Mouse (Mus musculus) ES-E14 (cell line): Measurements from ENCODE around the gene Mdk. TPM values are rescaled to one million over a fixed set of nuclear protein-coding genes. Genes with fewer than 3 reads are reported as not detected.

Experiments used
- DNase-seq: peaks from one replicate; pipeline ENCODE4 v3.0.0-alpha.2; 2013; ENCODE audit warnings: low read depth, low spot score
- H3K27ac ChIP-seq: 2 replicates; pipeline ENCODE4 v1.5.1; 2012; ENCODE audit warnings: low read depth, mild to moderate bottlenecking, low read length, moderate library complexity, mixed read lengths; ENCODE audit not compliant: poor library complexity, insufficient read depth, severe bottlenecking
- H3K36me3 ChIP-seq: 2 replicates; pipeline ENCODE4 v1.6.1; 2012; ENCODE audit warnings: mild to moderate bottlenecking, low read length, moderate library complexity, mixed read lengths; ENCODE audit not compliant: control insufficient read depth, poor library complexity, insufficient read depth, severe bottlenecking
- H3K4me1 ChIP-seq, 2 experiments: fragments of 150-350 bp in 1 of 2; sonication (generic) in 1 of 2; 2 replicates each; pipeline ENCODE4 v1.6.1; 2012; ENCODE audit warnings: low read length in 2 of 2, mild to moderate bottlenecking in 1 of 2, mixed read lengths in 1 of 2; ENCODE audit not compliant: control insufficient read depth in 2 of 2, insufficient read depth in 2 of 2, poor library complexity in 1 of 2
- H3K4me3 ChIP-seq, 2 experiments: fragments of 150-350 bp in 1 of 2; sonication (generic) in 1 of 2; 2 replicates each; pipeline ENCODE4 v1.5.1; 2012; ENCODE audit warnings: low read length in 2 of 2, low read depth in 1 of 2, mild to moderate bottlenecking in 1 of 2, mixed read lengths in 1 of 2; ENCODE audit not compliant: insufficient read depth in 1 of 2, poor library complexity in 1 of 2, severe bottlenecking in 1 of 2
- H3K9ac ChIP-seq: 2 replicates; pipeline ENCODE4 v1.6.1; 2012; ENCODE audit warnings: low read depth, mild to moderate bottlenecking, low read length, mixed read lengths; ENCODE audit not compliant: poor library complexity, insufficient read depth, severe bottlenecking
- H3K9me3 ChIP-seq: fragments of 150-350 bp; sonication (generic); 2 replicates; pipeline ENCODE4 v1.6.1; 2012; ENCODE audit warnings: low read depth, mild to moderate bottlenecking, low read length; ENCODE audit not compliant: control insufficient read depth, insufficient read depth
- CHD2 ChIP-seq: IDR thresholded peaks from 2 replicates; pipeline ENCODE4 v1.6.1; 2014; ENCODE audit warnings: mild to moderate bottlenecking, low read depth, low read length, inconsistent platforms
- HCFC1 ChIP-seq: IDR thresholded peaks from 2 replicates; pipeline ENCODE4 v1.6.1; 2012; ENCODE audit warnings: low read length, inconsistent platforms, borderline replicate concordance; ENCODE audit not compliant: insufficient read depth
- MAFK ChIP-seq: IDR thresholded peaks from 2 replicates; pipeline ENCODE4 v1.6.1; 2014; ENCODE audit warnings: mild to moderate bottlenecking, low read depth, low read length, inconsistent platforms; ENCODE audit not compliant: insufficient read depth
- ZC3H11A ChIP-seq: IDR thresholded peaks from 2 replicates; pipeline ENCODE4 v1.6.1; 2012; ENCODE audit warnings: low read depth, mild to moderate bottlenecking, inconsistent platforms, low read length, borderline replicate concordance
- ZNF384 ChIP-seq: IDR thresholded peaks from 2 replicates; pipeline ENCODE4 v1.6.1; 2012; ENCODE audit warnings: low read depth, low read length, inconsistent platforms
- in situ Hi-C, 2 experiments: fragments of 600-800 bp; cut with MboI; formaldehyde crosslinking; loops; one replicate each; pipeline ENCODE4 v1.15.1; 2025; ENCODE audit warnings: low sequenced_read_pairs in 2 of 2, inconsistent platforms in 1 of 2; ENCODE audit not compliant: unreplicated experiment in 2 of 2
- total RNA-seq: library from RNA; depleted of rRNA; stranded (reverse); fragments of 300-350 nt; gene quantifications from 2 replicates; pipeline ENCODE4 v1.2.3, GENCODE M21; 2012

The Mdk gene
- total RNA-seq, 1 experiment: 345 TPM

DNA sequence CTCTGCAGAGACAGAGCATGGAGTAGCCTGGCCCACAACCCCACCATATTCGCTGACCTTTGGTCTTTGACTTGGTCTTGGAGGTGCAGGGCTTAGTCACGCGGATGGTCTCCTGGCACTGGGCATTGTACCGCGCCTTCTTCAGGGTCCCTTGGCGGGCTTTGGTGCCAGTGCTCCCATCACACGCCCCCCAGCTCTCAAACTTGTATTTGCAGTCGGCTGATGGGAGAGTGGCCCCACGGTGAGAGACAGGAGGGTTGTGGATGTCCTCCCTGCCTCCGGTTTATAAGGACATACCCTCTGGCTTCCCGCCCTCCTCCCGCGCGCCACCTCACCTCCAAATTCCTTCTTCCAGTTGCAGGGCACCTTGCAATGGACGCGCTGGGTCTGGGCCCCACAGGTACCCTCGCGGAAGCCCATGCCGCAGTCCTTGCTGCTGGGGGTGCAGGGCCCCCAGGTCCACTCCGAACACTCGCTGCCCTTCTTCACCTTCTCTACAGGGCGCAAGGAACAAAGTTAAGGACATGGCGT lies 1.3 kb downstream of the Mdk start:
- H3K4me1 ChIP-seq: peaks cover 9 to 36% of the 10 kb centered on the region in 2 experiments
- TF ChIP-seq MAFK (no peak), HCFC1 (no peak), ZC3H11A (no peak), CHD2 (no peak), ZNF384 (no peak)
- peak overlapping the region; percentile 71 to 87 for H3K4me3 ChIP-seq
- peak overlapping the region; percentile 90 for H3K27ac ChIP-seq
- in situ Hi-C loops: no loop called here
- H3K9me3 ChIP-seq: no peaks in the 10 kb centered on the region
- H3K36me3 ChIP-seq: peaks cover 15% of the 10 kb centered on the region
- DNase-seq: no peak
- peak overlapping the region; percentile 86 for H3K9ac ChIP-seq

DNA sequence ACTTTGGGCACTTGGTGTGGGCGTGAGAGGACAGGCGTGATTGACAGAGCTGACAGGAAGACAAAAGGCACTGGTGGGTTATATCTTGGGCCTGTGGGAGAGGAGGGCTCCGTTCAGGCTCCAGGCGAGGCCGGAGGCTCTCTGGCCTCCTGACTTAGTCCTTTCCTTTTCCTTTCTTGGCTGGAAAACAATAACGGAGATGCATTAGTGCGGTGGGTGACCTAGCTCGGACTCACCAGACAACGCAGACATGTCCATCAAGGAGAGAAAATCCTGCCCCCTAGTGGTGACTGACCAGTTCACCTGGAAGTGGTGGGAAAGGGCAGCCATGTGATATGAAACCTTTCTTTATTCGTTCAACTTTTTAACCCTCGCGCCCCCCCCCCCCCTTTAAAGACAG lies 2.2 kb downstream of the Mdk start:
- H3K9ac ChIP-seq: peak overlapping the region; percentile 86; the same call in 1 of the 2 replicates
- no peaks in the 10 kb centered on the region for H3K9me3 ChIP-seq
- H3K4me1 ChIP-seq: peaks cover 9 to 40% of the 10 kb centered on the region in 2 experiments
- H3K4me3 ChIP-seq: peak overlapping the region; percentile 71 to 87
- peaks cover 6% of the 10 kb centered on the region; the same call in 1 of the 2 replicates for H3K36me3 ChIP-seq
- H3K27ac ChIP-seq: no peak overlapping the region
- in situ Hi-C loops: no loop called here
- peak; percentile 68 for DNase-seq
- no peak for TF ChIP-seq ZNF384
- no peak for TF ChIP-seq HCFC1
- TF ChIP-seq ZC3H11A: no peak
- TF ChIP-seq CHD2: no peak
- no peak for TF ChIP-seq MAFK

DNA sequence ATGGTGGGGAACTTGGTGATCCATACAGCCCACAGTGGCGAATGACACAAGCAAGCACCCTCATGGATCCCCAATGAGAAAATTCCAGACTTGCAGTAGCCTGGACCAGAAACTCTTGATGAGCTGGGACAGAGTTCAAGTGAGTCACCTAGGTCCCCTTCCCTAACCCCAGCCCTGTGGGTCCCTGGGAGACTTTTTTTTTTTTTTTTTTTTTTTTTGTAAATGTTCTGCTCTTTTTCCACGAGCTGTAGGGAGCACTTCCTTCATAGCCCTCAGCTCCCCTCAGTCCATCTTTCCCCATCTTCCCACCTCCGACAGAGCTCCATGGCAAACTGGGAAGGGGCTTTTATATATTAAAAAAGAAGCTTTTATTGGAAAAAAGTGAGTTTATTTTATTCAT lies 2.6 kb downstream of the Mdk start:
- peaks cover 2% of the 10 kb centered on the region; the same call in 1 of the 2 replicates for H3K36me3 ChIP-seq
- H3K9me3 ChIP-seq: no peaks in the 10 kb centered on the region
- DNase-seq: no peak
- H3K27ac ChIP-seq: no peak overlapping the region
- no peak overlapping the region for H3K9ac ChIP-seq
- peaks cover 9 to 39% of the 10 kb centered on the region in 2 experiments for H3K4me1 ChIP-seq
- TF ChIP-seq ZC3H11A (no peak), ZNF384 (peak; percentile 57; the same call in 1 of the 2 replicates), CHD2 (no peak), MAFK (no peak), HCFC1 (no peak)
- H3K4me3 ChIP-seq: no peak overlapping the region
- in situ Hi-C loops: no loop called here

DNA sequence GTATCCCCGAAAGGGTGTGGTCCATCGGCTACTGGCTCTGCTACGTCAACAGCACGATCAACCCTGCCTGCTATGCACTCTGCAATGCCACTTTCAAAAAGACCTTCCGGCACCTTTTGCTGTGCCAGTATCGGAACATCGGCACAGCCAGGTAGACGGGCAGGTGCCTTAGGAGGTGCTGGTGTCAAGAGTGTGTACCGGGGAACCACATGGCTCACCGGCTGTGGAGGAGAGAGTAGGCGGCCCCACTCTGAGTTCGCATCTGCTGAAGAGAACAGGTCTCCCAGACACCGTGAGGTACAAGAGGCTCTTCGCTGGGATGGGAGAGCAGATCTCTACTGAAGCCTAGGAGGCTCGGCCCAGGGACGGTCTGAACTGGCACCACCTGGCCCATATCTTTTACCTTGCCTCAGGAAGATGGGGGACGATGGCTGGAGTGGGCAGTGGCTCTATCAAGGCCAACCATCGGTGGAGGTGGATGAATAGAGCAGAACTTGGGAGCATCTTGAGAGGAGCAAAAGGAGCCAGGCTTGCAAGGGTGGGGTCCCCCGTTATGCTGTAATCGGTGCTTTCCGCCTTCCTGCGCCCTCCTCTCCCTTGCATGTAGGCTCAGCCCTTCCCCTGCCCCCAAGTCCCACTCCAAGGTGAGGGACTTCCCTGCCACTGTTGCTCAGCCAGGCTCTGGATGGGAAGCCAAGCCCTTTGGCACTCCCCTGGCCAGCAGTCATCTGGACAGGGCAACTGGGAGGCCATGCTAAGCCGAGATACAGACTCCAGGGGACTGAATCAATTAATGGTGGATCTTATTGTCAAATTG lies 3.4 kb downstream of the Mdk start:
- peak overlapping the region; percentile 46 to 49; a peak in 2 of 4 replicates for H3K4me3 ChIP-seq
- H3K4me1 ChIP-seq: peaks cover 4 to 36% of the 10 kb centered on the region in 2 experiments
- in situ Hi-C loops: no loop called here
- H3K9ac ChIP-seq: no peak overlapping the region
- H3K36me3 ChIP-seq: no peaks in the 10 kb centered on the region; the same call in 1 of the 2 replicates
- no peak overlapping the region for H3K27ac ChIP-seq
- DNase-seq: no peak
- TF ChIP-seq HCFC1 (no peak), MAFK (no peak), ZC3H11A (no peak), ZNF384 (no peak), CHD2 (no peak)
- H3K9me3 ChIP-seq: no peaks in the 10 kb centered on the region
